Mouse (Mus musculus): ENCODE results near the gene Lypd4.

GRCm38 (mm10) chr7:24883896-24884692 is 14.4 kb upstream of the Lypd4 start, which contains the start of gene Rps19:
- TF ChIP-seq CTCF (IDR thresholded peaks at IDR 0.05; ENCODE audit: extremely low read depth, insufficient read depth, insufficient read length, insufficient replicate concordance) = peak; percentile 77
- peak; percentile 68 for TF ChIP-seq POLR2A (IDR thresholded peaks at IDR 0.05; ENCODE audit: low read depth, low read length)
